Mouse (Mus musculus): ENCODE measurements at regions not wholly inside any gene's neighbourhood (a gene's known extent, or its start where the extent isn't known, plus 50 kb on each side); places are given as distances from the start of the nearest gene placed in this dataset.

- Histone ChIP-seq H3K27ac (ENCODE audit: low read depth) (no peak overlapping the region), H3K36me3 (replicated peaks; ENCODE audit: control insufficient read depth, insufficient read depth, low read length) (no peaks in the 10 kb centered on the region), H3K9me3 (replicated peaks; ENCODE audit: control insufficient read depth, low read length) (no peaks in the 10 kb centered on the region), H3K4me2 (ENCODE audit: low read depth, low read length) (no peak overlapping the region), H3K4me1 (ENCODE audit: control insufficient read depth, insufficient read depth) (no peaks in the 10 kb centered on the region), H3K4me3 (ENCODE audit: low read depth, low read length) (no peak overlapping the region), H3K9ac (replicated peaks; ENCODE audit: low read depth, low read length) (no peak overlapping the region), H3K27me3 (ENCODE audit: control insufficient read depth, insufficient read depth, low read length) (no peaks in the 10 kb centered on the region)
- WGBS, result 74% methylated on average over 10 of the region's 10 CpGs
- no peak for ATAC-seq (ENCODE audit: insufficient read depth, low read depth)
- TF ChIP-seq CTCF (IDR thresholded peaks at IDR 0.05; ENCODE audit: low read depth) (no peak), EP300 (IDR thresholded peaks at IDR 0.05; ENCODE audit: low read depth) (no peak)
- no peak for DNase-seq (ENCODE audit: low spot score)
Measured at GRCm38 (mm10) chr16:73784296-73785073, 627.1 kb downstream of the Robo2 start.

GRCm38 (mm10) chr16:73772454-73772853, 639.2 kb downstream of the Robo2 start:
- H3K36me3 ChIP-seq (replicated peaks; ENCODE audit: control insufficient read depth, insufficient read depth, low read length), result no peaks in the 10 kb centered on the region
- DNase-seq (ENCODE audit: low spot score), result no peak
- no peak overlapping the region for H3K4me3 ChIP-seq (ENCODE audit: low read depth, low read length)
- H3K4me2 ChIP-seq (ENCODE audit: low read depth, low read length), result no peak overlapping the region
- ATAC-seq (ENCODE audit: insufficient read depth, low read depth), result no peak
- TF ChIP-seq EP300 (IDR thresholded peaks at IDR 0.05; ENCODE audit: low read depth) (no peak), CTCF (IDR thresholded peaks at IDR 0.05; ENCODE audit: low read depth) (no peak)
- WGBS, result 63% methylated on average over 5 of the region's 5 CpGs
- no peaks in the 10 kb centered on the region for H3K27me3 ChIP-seq (ENCODE audit: control insufficient read depth, insufficient read depth, low read length)
- H3K9ac ChIP-seq (replicated peaks; ENCODE audit: low read depth, low read length), result no peak overlapping the region
- no peak overlapping the region for H3K27ac ChIP-seq (ENCODE audit: low read depth)
- H3K4me1 ChIP-seq (ENCODE audit: control insufficient read depth, insufficient read depth), result no peaks in the 10 kb centered on the region
- H3K9me3 ChIP-seq (replicated peaks; ENCODE audit: control insufficient read depth, low read length), result no peaks in the 10 kb centered on the region

GRCm38 (mm10) chr16:73770440-73770856, 641.2 kb downstream of the Robo2 start:
- H3K4me2 ChIP-seq (ENCODE audit: low read depth, low read length), result no peak overlapping the region
- no peak overlapping the region for H3K4me3 ChIP-seq (ENCODE audit: low read depth, low read length)
- H3K9ac ChIP-seq (replicated peaks; ENCODE audit: low read depth, low read length), result no peak overlapping the region
- WGBS, result 40% methylated on average over 5 of the region's 5 CpGs
- ATAC-seq (ENCODE audit: insufficient read depth, low read depth) (no peak), DNase-seq (ENCODE audit: low spot score) (no peak)
- no peak overlapping the region for H3K27ac ChIP-seq (ENCODE audit: low read depth)
- no peaks in the 10 kb centered on the region for H3K9me3 ChIP-seq (replicated peaks; ENCODE audit: control insufficient read depth, low read length)
- no peaks in the 10 kb centered on the region for H3K27me3 ChIP-seq (ENCODE audit: control insufficient read depth, insufficient read depth, low read length)
- H3K4me1 ChIP-seq (ENCODE audit: control insufficient read depth, insufficient read depth), result no peaks in the 10 kb centered on the region
- TF ChIP-seq CTCF (IDR thresholded peaks at IDR 0.05; ENCODE audit: low read depth), result no peak
- TF ChIP-seq EP300 (IDR thresholded peaks at IDR 0.05; ENCODE audit: low read depth), result no peak
- no peaks in the 10 kb centered on the region for H3K36me3 ChIP-seq (replicated peaks; ENCODE audit: control insufficient read depth, insufficient read depth, low read length)

DNA sequence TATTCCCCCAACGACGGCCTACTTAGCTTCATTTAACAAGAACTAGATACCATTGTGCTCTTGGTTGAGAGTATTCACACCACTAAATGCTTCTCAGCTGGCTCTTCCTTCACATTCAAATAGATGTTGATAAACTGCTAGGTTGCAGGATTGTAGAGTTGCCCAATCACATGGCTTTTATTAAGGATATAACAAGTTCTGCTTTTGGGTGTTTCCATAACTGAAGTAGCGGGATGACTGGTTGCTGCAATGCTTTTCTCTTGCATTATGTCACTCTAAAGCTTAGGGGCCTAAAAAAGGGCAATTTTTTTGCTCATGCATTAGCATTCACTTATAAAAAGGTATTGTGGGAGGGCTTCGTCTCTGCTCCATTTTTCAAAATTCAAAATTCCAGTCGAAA, 641.9 kb downstream of the Robo2 start:
- WGBS, result 80% methylated on average over 5 of the region's 5 CpGs
- no peaks in the 10 kb centered on the region for H3K36me3 ChIP-seq (replicated peaks; ENCODE audit: control insufficient read depth, insufficient read depth, low read length)
- TF ChIP-seq CTCF (IDR thresholded peaks at IDR 0.05; ENCODE audit: low read depth), result no peak
- ATAC-seq (ENCODE audit: insufficient read depth, low read depth) (no peak), DNase-seq (ENCODE audit: low spot score) (no peak)
- H3K27me3 ChIP-seq (ENCODE audit: control insufficient read depth, insufficient read depth, low read length), result no peaks in the 10 kb centered on the region
- no peak overlapping the region for H3K27ac ChIP-seq (ENCODE audit: low read depth)
- H3K9me3 ChIP-seq (replicated peaks; ENCODE audit: control insufficient read depth, low read length), result no peaks in the 10 kb centered on the region
- H3K4me1 ChIP-seq (ENCODE audit: control insufficient read depth, insufficient read depth), result no peaks in the 10 kb centered on the region
- no peak overlapping the region for H3K4me2 ChIP-seq (ENCODE audit: low read depth, low read length)
- H3K9ac ChIP-seq (replicated peaks; ENCODE audit: low read depth, low read length), result no peak overlapping the region
- no peak overlapping the region for H3K4me3 ChIP-seq (ENCODE audit: low read depth, low read length)

DNA sequence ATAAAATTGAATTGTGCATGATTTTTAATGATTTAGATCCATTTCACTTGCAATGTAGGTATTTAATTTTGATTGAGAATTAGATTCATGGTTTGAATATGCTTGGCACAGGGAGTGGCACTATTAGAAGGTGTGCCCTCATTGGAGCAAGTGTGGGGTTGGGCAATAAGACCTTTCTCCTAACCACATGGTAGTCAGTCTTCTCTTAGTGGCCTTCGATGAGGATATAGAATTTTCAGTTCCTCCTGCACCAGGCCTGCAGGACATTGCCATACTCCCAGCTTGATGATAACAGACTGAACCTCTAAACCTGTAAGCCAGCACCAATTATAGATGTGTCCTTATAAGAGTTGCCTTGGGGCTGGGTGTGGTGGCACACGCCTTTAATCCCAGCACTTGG, 642.9 kb downstream of the Robo2 start:
- Histone ChIP-seq H3K27ac (ENCODE audit: low read depth) (no peak overlapping the region), H3K9me3 (replicated peaks; ENCODE audit: control insufficient read depth, low read length) (no peaks in the 10 kb centered on the region), H3K27me3 (ENCODE audit: control insufficient read depth, insufficient read depth, low read length) (no peaks in the 10 kb centered on the region), H3K4me1 (ENCODE audit: control insufficient read depth, insufficient read depth) (no peaks in the 10 kb centered on the region), H3K9ac (replicated peaks; ENCODE audit: low read depth, low read length) (no peak overlapping the region), H3K4me2 (ENCODE audit: low read depth, low read length) (no peak overlapping the region), H3K4me3 (ENCODE audit: low read depth, low read length) (no peak overlapping the region), H3K36me3 (replicated peaks; ENCODE audit: control insufficient read depth, insufficient read depth, low read length) (no peaks in the 10 kb centered on the region)
- no peak for DNase-seq (ENCODE audit: low spot score)
- 82% methylated on average over 2 of the region's 2 CpGs for WGBS
- no peak for ATAC-seq (ENCODE audit: insufficient read depth, low read depth)
- no peak for TF ChIP-seq EP300 (IDR thresholded peaks at IDR 0.05; ENCODE audit: low read depth)
- TF ChIP-seq CTCF (IDR thresholded peaks at IDR 0.05; ENCODE audit: low read depth), result no peak

GRCm38 (mm10) chr16:73765184-73765583, 646.4 kb downstream of the Robo2 start:
- H3K4me2 ChIP-seq (ENCODE audit: low read depth, low read length), result no peak overlapping the region
- TF ChIP-seq CTCF (IDR thresholded peaks at IDR 0.05; ENCODE audit: low read depth) (no peak), EP300 (IDR thresholded peaks at IDR 0.05; ENCODE audit: low read depth) (no peak)
- no peak overlapping the region for H3K9ac ChIP-seq (replicated peaks; ENCODE audit: low read depth, low read length)
- H3K9me3 ChIP-seq (replicated peaks; ENCODE audit: control insufficient read depth, low read length), result no peaks in the 10 kb centered on the region
- H3K27ac ChIP-seq (ENCODE audit: low read depth), result no peak overlapping the region
- 76% methylated on average over 3 of the region's 3 CpGs for WGBS
- no peaks in the 10 kb centered on the region for H3K36me3 ChIP-seq (replicated peaks; ENCODE audit: control insufficient read depth, insufficient read depth, low read length)
- H3K27me3 ChIP-seq (ENCODE audit: control insufficient read depth, insufficient read depth, low read length), result no peaks in the 10 kb centered on the region
- DNase-seq (ENCODE audit: low spot score), result no peak
- H3K4me3 ChIP-seq (ENCODE audit: low read depth, low read length), result no peak overlapping the region
- no peak for ATAC-seq (ENCODE audit: insufficient read depth, low read depth)
- H3K4me1 ChIP-seq (ENCODE audit: control insufficient read depth, insufficient read depth), result no peaks in the 10 kb centered on the region

All from heart, postnatal 0 days (tissue).